ENCODE assay signal across 35 mouse cellular contexts in the genomic region with DNA sequence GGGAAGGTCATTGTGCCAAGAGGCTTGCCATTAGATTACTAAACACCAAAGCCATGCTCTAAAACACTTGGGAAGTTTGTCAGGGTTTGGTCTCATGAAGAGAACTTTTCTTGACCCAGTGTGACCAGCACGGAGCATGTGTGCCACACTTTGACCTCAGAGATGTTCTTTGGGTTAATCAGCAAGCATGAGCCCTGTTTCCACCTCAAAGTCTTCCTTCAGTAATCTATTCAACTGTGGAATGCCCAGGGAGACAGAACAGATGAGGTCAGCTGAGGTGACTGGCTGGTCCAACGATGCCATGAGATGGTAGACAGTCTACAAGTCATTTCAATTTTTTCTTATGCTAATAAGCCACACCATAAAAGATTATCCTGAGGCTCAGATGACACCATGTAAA. TPM values are rescaled to one million over a fixed set of nuclear protein-coding genes. Genes with fewer than 3 reads are reported as not detected.
DNase-seq lines count a peak whose midpoint lies in the region; ATAC-seq and TF ChIP-seq lines count a peak whose summit lies in the region.
"Had no signal": no experiment of that assay in that cellular context is flagged by ENCODE, and none has a peak within 500 bp of the region (broad histone marks: within the 10 kb centered on the region; RNA-seq: fewer than 3 reads in every experiment).

No protein-coding gene starts in this region.

- ATAC-seq in kidney, embryonic 16.5 days (ENCODE audit: low FRiP score, low TSS enrichment): no peak
- ATAC-seq in kidney, postnatal 0 days (replicated peaks; ENCODE audit: low FRiP score, low read depth): 0 out of 2 replicates have a peak, but pooled peaks have one; percentile 29
- ATAC-seq in erythroblast, adult 5-6 weeks (replicated peaks; ENCODE audit: low FRiP score, poor library complexity, severe bottlenecking): no peak
- ATAC-seq: forebrain, embryonic 15.5 days; hindbrain, embryonic 16.5 days had no signal

- no peak overlapping the region for H3K9ac ChIP-seq in kidney, embryonic 16.5 days (replicated peaks; ENCODE audit: low read length)
- H3K9ac ChIP-seq in kidney, postnatal 0 days (ENCODE audit: low read depth, low read length): no peak overlapping the region
- H3K9ac ChIP-seq: embryonic facial prominence, embryonic 12.5 days; embryonic facial prominence, embryonic 15.5 days; forebrain, embryonic 12.5 days; forebrain, embryonic 15.5 days; heart, embryonic 13.5 days; hindbrain, embryonic 13.5 days had no signal

- H3K4me3 ChIP-seq in kidney, embryonic 16.5 days (ENCODE audit: low read length): no peak overlapping the region
- no peak overlapping the region for H3K4me3 ChIP-seq in kidney, postnatal 0 days (replicated peaks; ENCODE audit: low read depth, low read length)
- H3K4me3 ChIP-seq: embryonic facial prominence, embryonic 12.5 days; embryonic facial prominence, embryonic 15.5 days; erythroblast, embryonic 14.5 days; forebrain, embryonic 12.5 days; forebrain, embryonic 15.5 days; heart, adult 2 months; heart, embryonic 10.5 days; heart, embryonic 13.5 days; hindbrain, embryonic 13.5 days had no signal

- no peak for TF ChIP-seq CTCF in kidney, postnatal 0 days (IDR thresholded peaks at IDR 0.05; ENCODE audit: low read depth)

- no peak overlapping the region for H3K27ac ChIP-seq in kidney, embryonic 16.5 days (ENCODE audit: low read length)
- H3K27ac ChIP-seq in kidney, postnatal 0 days: no peak overlapping the region
- H3K27ac ChIP-seq: embryonic facial prominence, embryonic 12.5 days; embryonic facial prominence, embryonic 15.5 days; forebrain, embryonic 12.5 days; forebrain, embryonic 15.5 days; heart, adult 2 months; heart, embryonic 10.5 days; heart, embryonic 13.5 days; hindbrain, embryonic 13.5 days had no signal

- 74% methylated on average over 2 of the region's 2 CpGs for WGBS in kidney, embryonic 16.5 days
- WGBS in kidney, postnatal 0 days: 76% methylated on average over 2 of the region's 2 CpGs

- no peak overlapping the region for H3K4me2 ChIP-seq in kidney, embryonic 16.5 days (replicated peaks; ENCODE audit: low read depth, low read length)
- H3K4me2 ChIP-seq in kidney, postnatal 0 days (ENCODE audit: low read length): no peak overlapping the region
- H3K4me2 ChIP-seq: embryonic facial prominence, embryonic 12.5 days; embryonic facial prominence, embryonic 15.5 days; forebrain, embryonic 12.5 days; forebrain, embryonic 15.5 days; heart, embryonic 13.5 days; hindbrain, embryonic 13.5 days had no signal

- H3K9me3 ChIP-seq in kidney, embryonic 16.5 days (ENCODE audit: low read length): peaks cover 4% of the 10 kb centered on the region; the same call in 1 of the 2 replicates
- H3K9me3 ChIP-seq in kidney, postnatal 0 days (replicated peaks; ENCODE audit: low read length): no peaks in the 10 kb centered on the region
- H3K9me3 ChIP-seq: embryonic facial prominence, embryonic 12.5 days; embryonic facial prominence, embryonic 15.5 days; forebrain, embryonic 12.5 days; forebrain, embryonic 15.5 days; heart, embryonic 10.5 days; heart, embryonic 13.5 days; hindbrain, embryonic 13.5 days had no signal

- no peaks in the 10 kb centered on the region for H3K36me3 ChIP-seq in kidney, embryonic 16.5 days (ENCODE audit: insufficient read depth, low read length)
- no peaks in the 10 kb centered on the region for H3K36me3 ChIP-seq in kidney, postnatal 0 days (ENCODE audit: insufficient read depth, low read length)
- H3K36me3 ChIP-seq: embryonic facial prominence, embryonic 12.5 days; embryonic facial prominence, embryonic 15.5 days; forebrain, embryonic 12.5 days; forebrain, embryonic 15.5 days; G1E; heart, embryonic 10.5 days; heart, embryonic 13.5 days; hindbrain, embryonic 13.5 days had no signal

- no peaks in the 10 kb centered on the region for H3K27me3 ChIP-seq in kidney, embryonic 16.5 days (ENCODE audit: insufficient read depth, low read length)
- no peaks in the 10 kb centered on the region for H3K27me3 ChIP-seq in kidney, postnatal 0 days (ENCODE audit: insufficient read depth, low read length)
- H3K27me3 ChIP-seq: embryonic facial prominence, embryonic 12.5 days; embryonic facial prominence, embryonic 15.5 days; forebrain, embryonic 12.5 days; forebrain, embryonic 15.5 days; heart, embryonic 13.5 days; hindbrain, embryonic 13.5 days had no signal

- H3K4me1 ChIP-seq in kidney, embryonic 16.5 days (ENCODE audit: insufficient read depth, low read length): no peaks in the 10 kb centered on the region
- no peaks in the 10 kb centered on the region for H3K4me1 ChIP-seq in kidney, postnatal 0 days (replicated peaks; ENCODE audit: insufficient read depth, low read length)
- H3K4me1 ChIP-seq: embryonic facial prominence, embryonic 12.5 days; embryonic facial prominence, embryonic 15.5 days; forebrain, embryonic 12.5 days; forebrain, embryonic 15.5 days; heart, embryonic 10.5 days; heart, embryonic 13.5 days; hindbrain, embryonic 13.5 days had no signal

- DNase-seq in kidney, adult 11 months: peak; percentile 71
- no peak for DNase-seq in kidney, postnatal 4 days
- peak; percentile 61 to 74 for DNase-seq in kidney, adult 8-10 months
- DNase-seq in kidney, postnatal 0 days (ENCODE audit: low spot score): no peak
- DNase-seq in kidney, postnatal 25 days: peak; percentile 46 to 70
- no peak for DNase-seq in MN1 (ENCODE audit: low spot score)
- DNase-seq: adrenal gland, adult 2 months; adrenal gland, postnatal 14 days; B cell, adult 2 months; cerebellum, adult 11 months; cerebellum, adult 2 months; cerebellum, adult 9-11 months; cerebellum, postnatal 25 days; gastrocnemius, postnatal 25 days; heart, adult 2 months; heart, postnatal 14 days had no signal

RNA-seq across cellular contexts. Expression of a gene that starts 12.5 kb away (rescaled TPM):
- 2.0 and 2.8 TPM in 2 replicates for polyA plus RNA-seq in kidney, embryonic 16.5 days (2015; fragmentation: Nextera tagmentation; extraction: Ambion mirVana)
- 2.7 and 2.8 TPM in 2 replicates for polyA plus RNA-seq in kidney, postnatal 0 days (2015; fragmentation: Nextera tagmentation; extraction: Ambion mirVana)
- not detected in 2 replicates for total RNA-seq in erythroblast, adult 5-6 weeks (2015; ENCODE audit: low replicate concordance)
- not detected in 2 replicates for total RNA-seq in erythroblast, adult 5-6 weeks (2017; ENCODE audit: low replicate concordance)
- total RNA-seq: CH12.LX; common myeloid progenitor, adult 5-6 weeks had no signal
- polyA plus RNA-seq: erythroblast, embryonic 14.5 days; G1E had no signal

RNA-seq across cellular contexts. Expression of a gene that starts 27.8 kb away (rescaled TPM):
- polyA plus RNA-seq in kidney, embryonic 16.5 days (2015; fragmentation: Nextera tagmentation; extraction: Ambion mirVana): not detected in 2 replicates
- polyA plus RNA-seq in kidney, postnatal 0 days (2015; fragmentation: Nextera tagmentation; extraction: Ambion mirVana): not detected in 2 replicates
- total RNA-seq in erythroblast, adult 5-6 weeks (2015; ENCODE audit: low replicate concordance): not detected in 2 replicates
- not detected in 2 replicates for total RNA-seq in erythroblast, adult 5-6 weeks (2017; ENCODE audit: low replicate concordance)
- total RNA-seq: adrenal gland, adult 2 months; adrenal gland, postnatal 14 days; adrenal gland, postnatal 4 days; CH12.LX; common myeloid progenitor, adult 5-6 weeks; G1E; gastrocnemius, adult 8-10 months; gastrocnemius, postnatal 25 days; heart, adult 2 months; heart, postnatal 14 days; hematopoietic stem cell, adult 5-6 weeks had no signal
- polyA plus RNA-seq: adrenal gland, adult 2 months; cerebellum, adult 2 months; embryonic facial prominence, embryonic 12.5 days; embryonic facial prominence, embryonic 15.5 days; erythroblast, embryonic 14.5 days; forebrain, embryonic 12.5 days; forebrain, embryonic 15.5 days; G1E; gonadal fat pad, adult 2 months; heart, adult 2 months; heart, embryonic 10.5 days; heart, embryonic 13.5 days; heart, embryonic 16.5 days; hindbrain, embryonic 13.5 days; hindbrain, embryonic 16.5 days had no signal

RNA-seq across cellular contexts. Expression of a gene that starts 38.5 kb away (rescaled TPM):
- polyA plus RNA-seq in kidney, embryonic 16.5 days (2015; fragmentation: Nextera tagmentation; extraction: Ambion mirVana): 1.1 and 1.2 TPM in 2 replicates
- 0.88 and 1.2 TPM in 2 replicates for polyA plus RNA-seq in kidney, postnatal 0 days (2015; fragmentation: Nextera tagmentation; extraction: Ambion mirVana)
- total RNA-seq in erythroblast, adult 5-6 weeks (2015; ENCODE audit: low replicate concordance): not detected in 2 replicates
- not detected in 2 replicates for total RNA-seq in erythroblast, adult 5-6 weeks (2017; ENCODE audit: low replicate concordance)
- total RNA-seq: CH12.LX; common myeloid progenitor, adult 5-6 weeks; gastrocnemius, adult 8-10 months; gastrocnemius, postnatal 25 days; heart, adult 2 months; heart, postnatal 14 days; hematopoietic stem cell, adult 5-6 weeks had no signal
- polyA plus RNA-seq: adrenal gland, adult 2 months; cerebellum, adult 2 months; embryonic facial prominence, embryonic 12.5 days; embryonic facial prominence, embryonic 15.5 days; forebrain, embryonic 12.5 days; forebrain, embryonic 15.5 days; G1E; gonadal fat pad, adult 2 months; heart, adult 2 months; heart, embryonic 16.5 days; hindbrain, embryonic 13.5 days; hindbrain, embryonic 16.5 days had no signal

Comparison
In these comparisons a context has a peak if more than half of its experiments do, and no peak if none do; other contexts are left out.
1. DNase-seq: peak in kidney, adult 11 months (single experiment), kidney, adult 8-10 months (2 of 2) and kidney, postnatal 25 days (2 of 2); none in kidney, postnatal 4 days (0 of 2), kidney, postnatal 0 days (single experiment) and MN1 (single experiment).